Mouse (Mus musculus) CH12.LX (cell line): ENCODE measurements around the gene Itgb3. TPM values are rescaled to one million over a fixed set of nuclear protein-coding genes. Genes with fewer than 3 reads are reported as not detected.
A peak's percentile ranks its signal among the peaks of the same experiment; 100 is the strongest.

Experiments used
- DNase-seq: peaks from one replicate; pipeline ENCODE4 v3.0.0-alpha.2; 2013; ENCODE audit errors: extremely low read depth
- H3K27ac ChIP-seq: 2 replicates; pipeline ENCODE4 v1.5.1; 2012; ENCODE audit warnings: low read depth, mild to moderate bottlenecking, control low read depth, moderate library complexity; ENCODE audit not compliant: insufficient read depth
- H3K27me3 ChIP-seq: replicated peaks from 2 replicates; pipeline ENCODE3; 2012; ENCODE audit warnings: inconsistent platforms
- H3K36me3 ChIP-seq, 2 experiments: replicated peaks in 1 of 2; 2 replicates each; pipeline versions ENCODE3 to v1.6.1; 2012; ENCODE audit warnings: inconsistent platforms in 1 of 2, low read length in 1 of 2, mild to moderate bottlenecking in 1 of 2, mixed read lengths in 1 of 2, moderate library complexity in 1 of 2; ENCODE audit not compliant: control insufficient read depth in 1 of 2, insufficient read depth in 1 of 2
- H3K4me1 ChIP-seq, 2 experiments: 2 replicates each; pipeline ENCODE4 v1.6.1; 2012; ENCODE audit warnings: inconsistent platforms in 1 of 2, moderate library complexity in 1 of 2; ENCODE audit not compliant: insufficient read depth in 2 of 2, control insufficient read depth in 1 of 2
- H3K4me2 ChIP-seq: 2 replicates; pipeline ENCODE4 v1.6.1; 2012; ENCODE audit warnings: low read depth, mild to moderate bottlenecking, control low read depth; ENCODE audit not compliant: poor library complexity, insufficient read depth, severe bottlenecking
- H3K4me3 ChIP-seq, 3 experiments: fragments of 150-350 bp in 1 of 3; sonication (generic) in 1 of 3; replicated peaks in 1 of 3; 2 replicates each; pipeline versions ENCODE3 to v1.5.1; 2011 to 2012; ENCODE audit warnings: low read depth in 2 of 3, low read length in 2 of 3, mild to moderate bottlenecking in 2 of 3, moderate library complexity in 2 of 3, control low read depth in 1 of 3, improper control_type of control experiment in 1 of 3, inconsistent platforms in 1 of 3, mixed read lengths in 1 of 3; ENCODE audit not compliant: poor library complexity in 1 of 3
- H3K79me2 ChIP-seq: replicated peaks from 2 replicates; pipeline ENCODE4 v1.6.1; 2012; ENCODE audit warnings: mild to moderate bottlenecking, moderate library complexity; ENCODE audit not compliant: control insufficient read depth, poor library complexity, insufficient read depth, severe bottlenecking; ENCODE audit errors: extremely low read depth
- H3K9ac ChIP-seq: 2 replicates; pipeline ENCODE4 v1.6.1; 2012; ENCODE audit warnings: low read depth, mild to moderate bottlenecking, control low read depth, moderate library complexity; ENCODE audit not compliant: insufficient read depth
- H3K9me3 ChIP-seq: replicated peaks from 2 replicates; pipeline ENCODE3; 2012; ENCODE audit warnings: low read length, inconsistent platforms, mixed read lengths
- BHLHE40 ChIP-seq: IDR thresholded peaks from 2 replicates; pipeline ENCODE4 v1.6.1; 2011; ENCODE audit warnings: mild to moderate bottlenecking, low read depth, low read length, improper control_type of control experiment
- CHD1 ChIP-seq: IDR thresholded peaks from 2 replicates; pipeline ENCODE4 v1.6.1; 2012; ENCODE audit warnings: low read depth, low read length, improper control_type of control experiment, inconsistent platforms
- CTCF ChIP-seq, 2 experiments: IDR thresholded peaks in 1 of 2; conservative IDR thresholded peaks in 1 of 2; 2 replicates each; pipeline ENCODE4 v1.5.1; 2011 to 2012; ENCODE audit warnings: low read depth in 2 of 2, low read length in 2 of 2, improper control_type of control experiment in 1 of 2, inconsistent platforms in 1 of 2, mild to moderate bottlenecking in 1 of 2, moderate library complexity in 1 of 2
- ELF1 ChIP-seq: IDR thresholded peaks from 2 replicates; pipeline ENCODE4 v1.6.1; 2014; ENCODE audit warnings: low read depth, mild to moderate bottlenecking, inconsistent platforms, low read length, improper control_type of control experiment
- EP300 ChIP-seq: IDR thresholded peaks from 2 replicates; pipeline ENCODE4 v1.6.1; 2011; ENCODE audit warnings: low read length, improper control_type of control experiment
- ETS1 ChIP-seq: conservative IDR thresholded peaks from 2 replicates; pipeline ENCODE4 v1.6.1; 2012; ENCODE audit warnings: low read depth, mild to moderate bottlenecking, inconsistent platforms, low read length, improper control_type of control experiment, moderate library complexity
- GABPA ChIP-seq: IDR thresholded peaks from 2 replicates; pipeline ENCODE4 v1.6.1; 2012; ENCODE audit warnings: low read depth, low read length, improper control_type of control experiment, inconsistent platforms; ENCODE audit not compliant: insufficient replicate concordance
- IRF4 ChIP-seq: IDR thresholded peaks from 2 replicates; pipeline ENCODE4 v1.6.1; 2014; ENCODE audit warnings: low read depth, mild to moderate bottlenecking, inconsistent platforms, low read length, improper control_type of control experiment
- JUN ChIP-seq: IDR thresholded peaks from 2 replicates; pipeline ENCODE4 v1.6.1; 2011; ENCODE audit warnings: low read depth, mild to moderate bottlenecking, low read length, improper control_type of control experiment, moderate library complexity; ENCODE audit not compliant: insufficient read depth
- MEF2A ChIP-seq: IDR thresholded peaks from 2 replicates; pipeline ENCODE4 v1.6.1; 2014; ENCODE audit warnings: low read depth, mild to moderate bottlenecking, inconsistent platforms, low read length, improper control_type of control experiment, borderline replicate concordance
- MYC ChIP-seq: IDR thresholded peaks from 2 replicates; pipeline ENCODE4 v1.6.1; 2011; ENCODE audit warnings: low read depth, mild to moderate bottlenecking, improper control_type of control experiment, low read length
- NELFE ChIP-seq: IDR thresholded peaks from 2 replicates; pipeline ENCODE4 v1.6.1; 2011; ENCODE audit warnings: low read depth, low read length, improper control_type of control experiment
- NRF1 ChIP-seq: IDR thresholded peaks from 2 replicates; pipeline ENCODE4 v1.6.1; 2014; ENCODE audit warnings: low read depth, mild to moderate bottlenecking, inconsistent platforms, low read length, improper control_type of control experiment, moderate library complexity
- POLR2AphosphoS2 ChIP-seq: IDR thresholded peaks from 2 replicates; pipeline ENCODE4 v1.6.1; 2011; ENCODE audit warnings: low read depth, low read length, improper control_type of control experiment
- RAD21 ChIP-seq: IDR thresholded peaks from 2 replicates; pipeline ENCODE4 v1.6.1; 2011; ENCODE audit warnings: low read depth, mild to moderate bottlenecking, low read length, improper control_type of control experiment, moderate library complexity
- SMC3 ChIP-seq: IDR thresholded peaks from 2 replicates; pipeline ENCODE4 v1.6.1; 2011; ENCODE audit warnings: low read depth, low read length, improper control_type of control experiment
- TCF12 ChIP-seq: IDR thresholded peaks from 2 replicates; pipeline ENCODE4 v1.6.1; 2014; ENCODE audit warnings: low read depth, mild to moderate bottlenecking, inconsistent platforms, low read length, improper control_type of control experiment
- UBTF ChIP-seq: IDR thresholded peaks from 2 replicates; pipeline ENCODE4 v1.6.1; 2012; ENCODE audit warnings: low read depth, mild to moderate bottlenecking, inconsistent platforms, low read length, improper control_type of control experiment, moderate library complexity
- ZKSCAN1 ChIP-seq: IDR thresholded peaks from 2 replicates; pipeline ENCODE4 v1.6.1; 2012; ENCODE audit warnings: low read depth, inconsistent platforms, low read length, improper control_type of control experiment, borderline replicate concordance
- ZMIZ1 ChIP-seq: IDR thresholded peaks from 2 replicates; pipeline ENCODE4 v1.6.1; 2012; ENCODE audit warnings: low read depth, mild to moderate bottlenecking, inconsistent platforms, low read length, improper control_type of control experiment
- ZNF384 ChIP-seq: IDR thresholded peaks from 2 replicates; pipeline ENCODE4 v1.6.1; 2012; ENCODE audit warnings: low read depth, low read length, improper control_type of control experiment, inconsistent platforms
- dilution Hi-C: fragments of 300-500 bp; cut with MboI; formaldehyde crosslinking; loops from 2 replicates; pipeline ENCODE4 v1.14.3; 2020; ENCODE audit warnings: low sequenced_read_pairs; ENCODE audit not compliant: extremely low pct_unique_long_range_greater_than_20kb, extremely low pct_ligation_motif_present
- in situ Hi-C: fragments of 300-500 bp; cut with MboI; formaldehyde crosslinking; loops from 3 replicates; pipeline ENCODE4 v1.14.3; 2019; ENCODE audit warnings: low sequenced_read_pairs, low pct_ligation_motif_present, low pct_unique_long_range_greater_than_20kb, mixed read lengths
- polyA plus RNA-seq: library from polyadenylated mRNA; unstranded; fragments of >175 nt; gene quantifications from 2 replicates; pipeline ENCODE4 v1.2.1, GENCODE M21; 2012; ENCODE audit warnings: low read depth; ENCODE audit not compliant: insufficient read length
- total RNA-seq, 2 experiments: library from RNA; depleted of rRNA; stranded (reverse); fragments of 300-350 nt in 1 of 2; fragments of >200 nt in 1 of 2; gene quantifications; 2 replicates each; pipeline ENCODE4 v1.2.3; 2012 to 2014

Gene Itgb3
- total RNA-seq (2012; rRNA removed) (1.8 and 3.0 TPM in 2 replicates), total RNA-seq (2014; rRNA removed) (2.9 and 3.2 TPM in 2 replicates), polyA plus RNA-seq (9.5 and 11.0 TPM in 2 replicates)

DNA sequence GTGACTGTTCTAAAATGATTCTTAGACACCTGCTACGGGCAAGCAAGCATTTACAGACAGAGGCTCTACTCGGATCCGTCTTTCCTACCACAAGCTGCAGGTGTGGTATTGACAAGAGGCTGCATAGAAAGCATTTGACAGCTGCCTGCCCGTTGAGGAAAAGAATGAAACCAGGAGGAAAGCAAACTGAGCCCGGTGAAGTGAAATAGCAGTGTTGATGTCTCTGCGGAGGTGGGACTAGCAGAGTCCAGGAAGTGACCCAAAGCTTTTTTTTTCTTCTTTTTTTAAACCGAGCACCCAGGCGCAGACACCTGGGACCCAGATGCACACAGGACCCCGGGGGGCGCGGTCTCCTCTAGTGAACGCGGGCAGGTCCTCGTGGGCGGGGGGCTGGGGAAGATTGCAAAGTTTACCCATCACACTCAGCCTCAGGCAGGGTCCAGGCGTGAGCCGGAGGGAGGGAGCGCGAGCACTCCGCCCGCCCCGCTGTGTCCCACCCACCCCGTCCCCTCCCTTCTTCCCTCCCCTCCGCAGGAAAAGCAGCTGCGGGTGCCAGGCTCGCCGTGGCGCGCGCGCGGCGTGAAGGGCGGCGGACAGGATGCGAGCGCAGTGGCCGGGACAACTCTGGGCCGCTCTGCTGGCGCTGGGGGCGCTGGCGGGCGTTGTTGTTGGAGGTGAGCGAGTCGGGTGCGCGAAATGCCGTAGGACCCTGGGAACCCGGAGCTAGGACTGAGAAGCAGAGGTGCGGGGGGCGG lies at the start of gene Itgb3:
Gene Itgb3 (plus strand): TSS at position 510 of the 755 bp plus-strand sequence.
- dilution Hi-C loops: no loop called here
- TF ChIP-seq NRF1 (peak; percentile 30; the same call in 1 of the 2 replicates), BHLHE40 (peak; percentile 34; the same call in 1 of the 2 replicates), CTCF (conservative IDR thresholded peaks at IDR 0.05 in 1 of 2, IDR thresholded peaks at IDR 0.05 in 1 of 2; ENCODE audit: low read depth in 2 of 2, low read length in 2 of 2) (peak in 1 of 2 experiments; percentile 67; a peak in 2 of 4 replicates), ZKSCAN1 (no peak), NELFE (no peak), UBTF (peak; percentile 83), ZNF384 (peak; percentile 88), RAD21 (peak; percentile 53), IRF4 (no peak; the same call in 1 of the 2 replicates), SMC3 (peak; percentile 47), CHD1 (no peak), MYC (0 out of 2 replicates have a peak, but pooled peaks have one; percentile 22), ZMIZ1 (no peak), JUN (no peak), GABPA (no peak), ELF1 (peak; percentile 77), POLR2AphosphoS2 (no peak), TCF12 (peak; percentile 6; the same call in 1 of the 2 replicates), ETS1 (peak; percentile 25), MEF2A (no peak; the same call in 1 of the 2 replicates), EP300 (0 out of 2 replicates have a peak, but pooled peaks have one; percentile 21)
- Histone ChIP-seq H3K4me2 (peak within 1 kb of the TSS; percentile 72), H3K27me3 (no peaks in the 10 kb centered on the region), H3K9me3 (no peaks in the 10 kb centered on the region), H3K9ac (peak within 1 kb of the TSS; percentile 63), H3K4me3 (peak within 1 kb of the TSS; percentile 51 to 68 (median 66)), H3K79me2 (no peaks in the 10 kb centered on the region), H3K4me1 (peaks cover 11 to 42% of the 10 kb centered on the region in 2 experiments), H3K27ac (no peak within 1 kb of the TSS), H3K36me3 (no peaks in the 10 kb centered on the region)
- in situ Hi-C loops: no loop called here
- peak; percentile 74 for DNase-seq
